Mouse (Mus musculus): ENCODE measurements around the gene Ndufs1. TPM values are rescaled to one million over a fixed set of nuclear protein-coding genes. Genes with fewer than 3 reads are reported as not detected.
A peak's percentile ranks its signal among the peaks of the same experiment; 100 is the strongest.

The Ndufs1 gene
- polyA plus RNA-seq, 2 experiments = 57.9 to 108 TPM

DNA sequence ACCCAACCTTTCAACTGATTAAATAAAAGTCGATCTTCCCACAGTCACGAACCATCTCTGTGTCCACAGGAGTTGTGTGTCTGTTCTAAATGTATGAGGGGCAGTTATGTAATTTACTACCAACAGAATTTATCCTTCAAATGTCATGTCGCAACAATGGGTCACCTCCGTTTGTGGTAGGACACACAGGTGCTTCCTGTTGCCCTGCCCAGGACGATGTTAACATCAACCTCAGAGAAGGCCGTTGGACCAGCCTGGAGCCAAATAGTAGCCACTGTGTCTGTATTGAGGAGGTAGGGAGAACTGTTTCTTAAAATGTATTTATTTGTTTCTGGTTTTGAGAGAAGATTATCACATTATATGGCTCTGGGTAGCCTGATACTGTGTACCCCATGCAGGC is 54.6 kb downstream of the Ndufs1 start:
- TF ChIP-seq CTCF (IDR thresholded peaks at IDR 0.05; ENCODE audit: low read depth) = no peak
- no peak for TF ChIP-seq EP300 (IDR thresholded peaks at IDR 0.05; ENCODE audit: low read depth)
- Histone ChIP-seq H3K9ac (replicated peaks) (no peak overlapping the region), H3K4me3 (ENCODE audit: insufficient read depth in 1 of 2, low read depth in 2 of 2, low read length in 2 of 2) (no peak overlapping the region), H3K27ac (no peak overlapping the region), H3K27me3 (ENCODE audit: control insufficient read depth, insufficient read depth, low read length) (no peaks in the 10 kb centered on the region), H3K36me3 (replicated peaks; ENCODE audit: control insufficient read depth, insufficient read depth, low read depth) (peaks cover 44% of the 10 kb centered on the region), H3K4me2 (ENCODE audit: low read depth) (no peak overlapping the region), H3K9me3 (ENCODE audit: control insufficient read depth, low read length) (no peaks in the 10 kb centered on the region), H3K4me1 (replicated peaks; ENCODE audit: control insufficient read depth in 2 of 2, insufficient read depth in 2 of 2, low read length in 1 of 2) (peaks cover 3 to 23% of the 10 kb centered on the region in 2 experiments; a peak in 3 of 4 replicates)
- ATAC-seq (ENCODE audit: insufficient read depth) (no peak), DNase-seq (ENCODE audit: low read depth in 3 of 3, low spot score in 3 of 3) (no peak)
- WGBS (ENCODE audit: insufficient replicate concordance) = 46% methylated on average over 6 of the region's 6 CpGs

DNA sequence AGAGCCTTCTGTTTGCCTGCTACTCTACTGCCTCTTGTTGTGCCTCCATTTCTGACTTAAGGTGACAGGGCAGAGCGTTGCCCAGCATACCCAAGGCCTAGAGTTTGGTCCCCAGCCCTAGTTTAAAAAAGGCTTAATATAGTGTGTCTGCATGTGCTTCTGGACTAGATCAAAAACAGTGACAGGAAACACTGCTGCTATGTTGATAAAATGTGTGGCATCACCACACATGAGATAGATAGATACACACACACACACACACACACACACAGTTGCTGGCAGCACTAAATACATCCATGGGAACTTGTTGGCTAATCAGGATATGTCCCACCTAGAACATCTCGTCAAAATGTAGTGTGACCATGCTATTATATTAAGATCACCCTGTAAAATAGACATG is 56.3 kb downstream of the Ndufs1 start:
- ATAC-seq (ENCODE audit: insufficient read depth) (no peak), DNase-seq (ENCODE audit: low read depth in 3 of 3, low spot score in 3 of 3) (no peak)
- Histone ChIP-seq H3K4me2 (ENCODE audit: low read depth) (no peak overlapping the region), H3K27me3 (ENCODE audit: control insufficient read depth, insufficient read depth, low read length) (no peaks in the 10 kb centered on the region), H3K4me3 (ENCODE audit: insufficient read depth in 1 of 2, low read depth in 2 of 2, low read length in 2 of 2) (no peak overlapping the region), H3K4me1 (replicated peaks; ENCODE audit: control insufficient read depth in 2 of 2, insufficient read depth in 2 of 2, low read length in 1 of 2) (peaks cover 3 to 32% of the 10 kb centered on the region in 2 experiments; a peak in 3 of 4 replicates), H3K9ac (replicated peaks) (no peak overlapping the region), H3K36me3 (replicated peaks; ENCODE audit: control insufficient read depth, insufficient read depth, low read depth) (peaks cover 44% of the 10 kb centered on the region), H3K27ac (no peak overlapping the region), H3K9me3 (ENCODE audit: control insufficient read depth, low read length) (no peaks in the 10 kb centered on the region)
- WGBS (ENCODE audit: insufficient replicate concordance) = 52% methylated on average over 2 of the region's 2 CpGs
- TF ChIP-seq EP300 (IDR thresholded peaks at IDR 0.05; ENCODE audit: low read depth) = no peak

DNA sequence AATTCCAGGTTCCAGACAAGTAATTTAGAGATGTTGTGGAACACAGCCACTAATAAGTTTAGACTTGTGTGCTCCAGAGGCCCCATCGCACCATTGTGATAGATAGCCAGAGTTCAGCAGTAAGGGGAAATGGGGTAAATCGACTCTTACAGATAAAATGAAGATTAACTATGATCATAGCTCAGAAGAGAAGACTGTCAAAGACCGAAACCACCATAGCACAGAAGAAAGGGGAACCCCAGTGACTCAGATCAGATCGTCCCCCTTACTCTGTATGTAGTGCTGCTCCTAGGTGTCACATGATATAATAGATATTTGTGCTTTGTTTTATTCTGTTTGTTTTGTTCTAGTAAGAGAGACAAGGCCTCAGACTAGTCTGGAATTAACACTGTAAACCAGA is 57.0 kb downstream of the Ndufs1 start:
- H3K27ac ChIP-seq = no peak overlapping the region

DNA sequence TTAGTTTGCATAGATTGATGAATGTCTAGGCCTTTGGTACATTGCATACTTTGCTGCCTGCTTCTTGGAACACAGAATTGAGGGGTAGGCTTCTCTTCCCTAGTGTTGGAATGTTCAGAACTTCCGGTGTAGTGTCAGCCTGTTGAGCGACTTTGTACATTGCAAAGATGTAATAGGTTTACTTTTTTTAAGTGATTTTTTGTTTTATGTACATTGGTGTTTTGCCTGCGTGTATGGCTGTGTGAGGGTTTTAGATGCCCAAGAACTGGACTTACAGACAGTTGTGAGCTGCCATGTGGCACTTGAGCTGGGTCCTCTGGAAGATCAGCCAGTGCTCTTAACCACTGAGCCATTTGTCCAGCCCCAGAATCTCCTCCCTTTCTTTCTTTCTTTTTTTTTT is 61.1 kb downstream of the Ndufs1 start:
- H3K9ac ChIP-seq (replicated peaks) = peak overlapping the region; percentile 100
- H3K4me3 ChIP-seq (ENCODE audit: insufficient read depth in 1 of 2, low read depth in 2 of 2, low read length in 2 of 2) = peak overlapping the region; percentile 86 to 89
- peak overlapping the region; percentile 70 for H3K4me2 ChIP-seq (ENCODE audit: low read depth)
- 21% methylated on average over 3 of the region's 3 CpGs for WGBS (ENCODE audit: insufficient replicate concordance)
- no peak for ATAC-seq (ENCODE audit: insufficient read depth)
- H3K9me3 ChIP-seq (ENCODE audit: control insufficient read depth, low read length) = no peaks in the 10 kb centered on the region
- DNase-seq (ENCODE audit: low read depth in 3 of 3, low spot score in 3 of 3) = no peak
- TF ChIP-seq EP300 (IDR thresholded peaks at IDR 0.05; ENCODE audit: low read depth) = no peak
- no peak for TF ChIP-seq CTCF (IDR thresholded peaks at IDR 0.05; ENCODE audit: low read depth)
- no peaks in the 10 kb centered on the region for H3K27me3 ChIP-seq (ENCODE audit: control insufficient read depth, insufficient read depth, low read length)
- peak overlapping the region; percentile 94 for H3K27ac ChIP-seq
- H3K36me3 ChIP-seq (replicated peaks; ENCODE audit: control insufficient read depth, insufficient read depth, low read depth) = peaks cover 24% of the 10 kb centered on the region
- H3K4me1 ChIP-seq (replicated peaks; ENCODE audit: control insufficient read depth in 2 of 2, insufficient read depth in 2 of 2, low read length in 1 of 2) = peaks cover 3 to 24% of the 10 kb centered on the region in 2 experiments; a peak in 3 of 4 replicates

More for the DNA sequence above, 57.0 kb downstream of the Ndufs1 start:
- no peak for DNase-seq (ENCODE audit: low read depth in 3 of 3, low spot score in 3 of 3)
- Histone ChIP-seq H3K9ac (replicated peaks) (no peak overlapping the region; the same call in 1 of the 2 replicates), H3K4me3 (ENCODE audit: insufficient read depth in 1 of 2, low read depth in 2 of 2, low read length in 2 of 2) (no peak overlapping the region), H3K4me1 (replicated peaks; ENCODE audit: control insufficient read depth in 2 of 2, insufficient read depth in 2 of 2, low read length in 1 of 2) (peaks cover 3 to 32% of the 10 kb centered on the region in 2 experiments; a peak in 3 of 4 replicates), H3K36me3 (replicated peaks; ENCODE audit: control insufficient read depth, insufficient read depth, low read depth) (peaks cover 44% of the 10 kb centered on the region), H3K4me2 (ENCODE audit: low read depth) (no peak overlapping the region), H3K27me3 (ENCODE audit: control insufficient read depth, insufficient read depth, low read length) (no peaks in the 10 kb centered on the region), H3K9me3 (ENCODE audit: control insufficient read depth, low read length) (no peaks in the 10 kb centered on the region)
- ATAC-seq (ENCODE audit: insufficient read depth) = no peak
- TF ChIP-seq EP300 (IDR thresholded peaks at IDR 0.05; ENCODE audit: low read depth) (no peak), CTCF (IDR thresholded peaks at IDR 0.05; ENCODE audit: low read depth) (no peak)
- WGBS (ENCODE audit: insufficient replicate concordance) = 35% methylated on average over 4 of the region's 4 CpGs

DNA sequence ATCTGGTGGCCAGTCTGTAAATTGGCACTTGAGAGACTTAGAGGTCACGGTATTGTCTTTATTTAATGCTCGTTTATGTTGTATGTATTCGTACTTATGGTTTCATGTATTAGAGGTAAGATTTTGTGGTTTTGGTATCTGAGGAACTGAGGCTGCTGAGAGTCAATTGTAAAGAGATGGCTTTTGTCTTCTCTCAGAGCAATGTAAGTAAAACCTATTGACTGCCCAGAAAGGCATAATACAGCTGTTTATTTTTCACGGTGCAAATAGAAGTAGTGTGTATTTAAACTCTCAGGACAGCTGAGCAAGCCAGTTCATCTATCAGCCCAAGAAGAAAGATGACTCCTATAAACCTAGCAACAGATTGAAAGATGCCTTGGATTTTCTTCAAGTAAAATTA is 61.5 kb downstream of the Ndufs1 start:
- Histone ChIP-seq H3K9me3 (ENCODE audit: control insufficient read depth, low read length) (no peaks in the 10 kb centered on the region), H3K9ac (replicated peaks) (peak overlapping the region; percentile 100), H3K27me3 (ENCODE audit: control insufficient read depth, insufficient read depth, low read length) (no peaks in the 10 kb centered on the region), H3K36me3 (replicated peaks; ENCODE audit: control insufficient read depth, insufficient read depth, low read depth) (peaks cover 19% of the 10 kb centered on the region), H3K4me2 (ENCODE audit: low read depth) (peak overlapping the region; percentile 70), H3K4me1 (replicated peaks; ENCODE audit: control insufficient read depth in 2 of 2, insufficient read depth in 2 of 2, low read length in 1 of 2) (peaks cover 3 to 21% of the 10 kb centered on the region in 2 experiments; a peak in 3 of 4 replicates), H3K27ac (peak overlapping the region; percentile 94), H3K4me3 (ENCODE audit: insufficient read depth in 1 of 2, low read depth in 2 of 2, low read length in 2 of 2) (peak overlapping the region; percentile 86 to 89; a peak in 3 of 4 replicates)
- WGBS (ENCODE audit: insufficient replicate concordance) = 9% methylated on average over 4 of the region's 4 CpGs
- DNase-seq (ENCODE audit: low read depth in 3 of 3, low spot score in 3 of 3) = no peak
- TF ChIP-seq CTCF (IDR thresholded peaks at IDR 0.05; ENCODE audit: low read depth) (no peak), EP300 (IDR thresholded peaks at IDR 0.05; ENCODE audit: low read depth) (no peak)
- no peak for ATAC-seq (ENCODE audit: insufficient read depth)

All from liver, embryonic 14.5 days (tissue).